In genomic region chr1:164247971-164248370, GRCm38 (mm10) we compare ENCODE assay signal across 8 mouse cellular contexts. TPM values are rescaled to one million over a fixed set of nuclear protein-coding genes. Genes with fewer than 3 reads are reported as not detected.
DNase-seq lines count a peak whose midpoint lies in the region; ATAC-seq lines count a peak whose summit lies in the region.

No protein-coding gene starts in this region.

- H3K4me3 ChIP-seq in brown adipose tissue, adult 24 weeks (ENCODE audit: insufficient read depth, low read depth, low read length) = peak overlapping the region; percentile 82
- peak overlapping the region; percentile 84 for H3K4me3 ChIP-seq in heart, embryonic 10.5 days
- peak overlapping the region; percentile 69 for H3K4me3 ChIP-seq in limb, embryonic 12.5 days (replicated peaks)
- H3K4me3 ChIP-seq in midbrain, embryonic 15.5 days = peak overlapping the region; percentile 72

- peak overlapping the region; percentile 93 for H3K27ac ChIP-seq in brown adipose tissue, adult 24 weeks (replicated peaks; ENCODE audit: low read depth, low read length)
- peak overlapping the region; percentile 93 for H3K27ac ChIP-seq in heart, embryonic 10.5 days
- H3K27ac ChIP-seq in limb, embryonic 12.5 days = no peak overlapping the region
- H3K27ac ChIP-seq in midbrain, embryonic 15.5 days = peak overlapping the region; percentile 60; the same call in 1 of the 2 replicates

- H3K36me3 ChIP-seq in heart, embryonic 10.5 days = no peaks in the 10 kb centered on the region
- no peaks in the 10 kb centered on the region for H3K36me3 ChIP-seq in limb, embryonic 12.5 days
- H3K36me3 ChIP-seq in midbrain, embryonic 15.5 days (replicated peaks) = no peaks in the 10 kb centered on the region

- DNase-seq in kidney, adult 18-20 months = peak; percentile 13
- no peak for DNase-seq in kidney, adult 9 months
- no peak for DNase-seq in heart, embryonic 10.5 days (ENCODE audit: low spot score)
- no peak for DNase-seq in left cerebral cortex, adult 8-10 months (ENCODE audit: low spot score in 2 of 2)
- no peak for DNase-seq in yolk sac, embryonic 10.5 days (ENCODE audit: low spot score)

- H3K9ac ChIP-seq in limb, embryonic 12.5 days (replicated peaks) = peak overlapping the region; percentile 44; the same call in 1 of the 2 replicates
- peak overlapping the region; percentile 38; the same call in 1 of the 2 replicates for H3K9ac ChIP-seq in midbrain, embryonic 15.5 days

- peak overlapping the region; percentile 53 for H3K4me2 ChIP-seq in limb, embryonic 12.5 days
- H3K4me2 ChIP-seq in midbrain, embryonic 15.5 days = peak overlapping the region; percentile 74

- H3K9me3 ChIP-seq in heart, embryonic 10.5 days = no peaks in the 10 kb centered on the region
- no peaks in the 10 kb centered on the region for H3K9me3 ChIP-seq in limb, embryonic 12.5 days
- no peaks in the 10 kb centered on the region for H3K9me3 ChIP-seq in midbrain, embryonic 15.5 days

- no peaks in the 10 kb centered on the region for H3K4me1 ChIP-seq in brown adipose tissue, adult 24 weeks (ENCODE audit: control insufficient read depth, insufficient read depth, insufficient read length, low read length)
- peaks cover 17% of the 10 kb centered on the region for H3K4me1 ChIP-seq in heart, embryonic 10.5 days
- H3K4me1 ChIP-seq in limb, embryonic 12.5 days (replicated peaks) = peaks cover 14% of the 10 kb centered on the region
- peaks cover 23% of the 10 kb centered on the region for H3K4me1 ChIP-seq in midbrain, embryonic 15.5 days

- no peak for ATAC-seq in limb, embryonic 12.5 days (ENCODE audit: insufficient number of reproducible peaks, insufficient read depth, low FRiP score, low TSS enrichment, low read depth)
- ATAC-seq in midbrain, embryonic 15.5 days (replicated peaks) = 0 out of 2 replicates have a peak, but pooled peaks have one; percentile 3

- no peaks in the 10 kb centered on the region for H3K27me3 ChIP-seq in heart, embryonic 10.5 days (ENCODE audit: insufficient read depth, poor library complexity, severe bottlenecking)
- 0 out of 2 replicates have a peak, but pooled peaks cover 10% of the 10 kb centered on the region for H3K27me3 ChIP-seq in limb, embryonic 12.5 days
- H3K27me3 ChIP-seq in midbrain, embryonic 15.5 days (replicated peaks) = no peaks in the 10 kb centered on the region

- 9% methylated on average over 10 of the region's 10 CpGs for WGBS in heart, embryonic 10.5 days
- WGBS in limb, embryonic 12.5 days = 12% methylated on average over 10 of the region's 10 CpGs
- 9% methylated on average over 10 of the region's 10 CpGs for WGBS in midbrain, embryonic 15.5 days

RNA-seq across cellular contexts. Expression of gene Slc19a2, which starts 0.9 kb away (rescaled TPM):
- 3.5 and 4.1 TPM in 2 replicates for polyA plus RNA-seq in brown adipose tissue, adult 24 weeks (2012; ENCODE audit: insufficient read depth, insufficient read length, missing spikeins)
- polyA plus RNA-seq in heart, embryonic 10.5 days (2016; fragmentation: Nextera tagmentation; extraction: Ambion mirVana) = 10.2 and 11.2 TPM in 2 replicates
- polyA plus RNA-seq in limb, embryonic 12.5 days (2016; fragmentation: Nextera tagmentation; extraction: Ambion mirVana) = 9.7 and 10.1 TPM in 2 replicates
- polyA plus RNA-seq in midbrain, embryonic 15.5 days (2015; fragmentation: Nextera tagmentation; extraction: Ambion mirVana) = 7.7 and 9.0 TPM in 2 replicates
- total RNA-seq in left cerebral cortex, adult 8-10 months (2022) = 10 to 100 TPM; 12.6 to 15.1 (median 13.7) TPM

RNA-seq across cellular contexts. Expression of gene Ccdc181, which starts 27.4 kb away (rescaled TPM):
- 7.7 and 8.3 TPM in 2 replicates for polyA plus RNA-seq in brown adipose tissue, adult 24 weeks (2012; ENCODE audit: insufficient read depth, insufficient read length, missing spikeins)
- 7.6 and 9.3 TPM in 2 replicates for polyA plus RNA-seq in heart, embryonic 10.5 days (2016; fragmentation: Nextera tagmentation; extraction: Ambion mirVana)
- 7.3 and 7.8 TPM in 2 replicates for polyA plus RNA-seq in limb, embryonic 12.5 days (2016; fragmentation: Nextera tagmentation; extraction: Ambion mirVana)
- 24.8 and 25.7 TPM in 2 replicates for polyA plus RNA-seq in midbrain, embryonic 15.5 days (2015; fragmentation: Nextera tagmentation; extraction: Ambion mirVana)
- total RNA-seq in left cerebral cortex, adult 8-10 months (2022) = 10 to 100 TPM; 23.6 to 25.6 (median 24.5) TPM

RNA-seq across cellular contexts. Expression of gene Nme7, which starts 56.0 kb away (rescaled TPM):
- polyA plus RNA-seq in brown adipose tissue, adult 24 weeks (2012; ENCODE audit: insufficient read depth, insufficient read length, missing spikeins) = 16.1 and 20.5 TPM in 2 replicates
- 21.1 and 27.4 TPM in 2 replicates for polyA plus RNA-seq in heart, embryonic 10.5 days (2016; fragmentation: Nextera tagmentation; extraction: Ambion mirVana)
- 41.3 and 42.3 TPM in 2 replicates for polyA plus RNA-seq in limb, embryonic 12.5 days (2016; fragmentation: Nextera tagmentation; extraction: Ambion mirVana)
- polyA plus RNA-seq in midbrain, embryonic 15.5 days (2015; fragmentation: Nextera tagmentation; extraction: Ambion mirVana) = 29.6 and 35.7 TPM in 2 replicates
- total RNA-seq in left cerebral cortex, adult 8-10 months (2022) = 10 to 100 TPM; 22.7 to 32.0 (median 28.0) TPM

RNA-seq across cellular contexts. Expression of gene Blzf1, which starts 59.3 kb away (rescaled TPM):
- polyA plus RNA-seq in brown adipose tissue, adult 24 weeks (2012; ENCODE audit: insufficient read depth, insufficient read length, missing spikeins) = 15.7 and 16.9 TPM in 2 replicates
- 29.4 and 31.3 TPM in 2 replicates for polyA plus RNA-seq in heart, embryonic 10.5 days (2016; fragmentation: Nextera tagmentation; extraction: Ambion mirVana)
- polyA plus RNA-seq in limb, embryonic 12.5 days (2016; fragmentation: Nextera tagmentation; extraction: Ambion mirVana) = 24.7 and 27.5 TPM in 2 replicates
- 30.0 and 30.6 TPM in 2 replicates for polyA plus RNA-seq in midbrain, embryonic 15.5 days (2015; fragmentation: Nextera tagmentation; extraction: Ambion mirVana)
- total RNA-seq in left cerebral cortex, adult 8-10 months (2022) = 10 to 100 TPM; 18.6 to 24.0 (median 22.1) TPM
